Comparison of ENCODE assay signal across 29 mouse cellular contexts in genomic region chr6:127473961-127474360, GRCm38 (mm10). TPM values are rescaled to one million over a fixed set of nuclear protein-coding genes. Genes with fewer than 3 reads are reported as not detected.
DNase-seq lines count a peak whose midpoint lies in the region; ATAC-seq and TF ChIP-seq lines count a peak whose summit lies in the region.
"Had no signal": no experiment of that assay in that cellular context is flagged by ENCODE, and none has a peak within 500 bp of the region (broad histone marks: within the 10 kb centered on the region; RNA-seq: fewer than 3 reads in every experiment).

No protein-coding gene starts in this region.

- H3K9ac ChIP-seq in forebrain, embryonic 15.5 days (replicated peaks): no peak overlapping the region
- no peak overlapping the region for H3K9ac ChIP-seq in forebrain, embryonic 11.5 days (ENCODE audit: low read length)
- H3K9ac ChIP-seq: embryonic facial prominence, embryonic 12.5 days; heart, embryonic 12.5 days; hindbrain, embryonic 13.5 days; limb, embryonic 12.5 days; liver, embryonic 12.5 days; liver, postnatal 0 days; stomach, embryonic 15.5 days had no signal

- ATAC-seq in forebrain, embryonic 15.5 days (replicated peaks): 0 out of 2 replicates have a peak, but pooled peaks have one; percentile 46
- ATAC-seq in forebrain, embryonic 11.5 days (replicated peaks; ENCODE audit: low FRiP score): no peak
- ATAC-seq in activated CD4-positive, CD25-positive, alpha-beta regulatory T cell, adult 4 months: peak; percentile 50
- ATAC-seq: liver, embryonic 12.5 days; liver, postnatal 0 days; midbrain, embryonic 16.5 days had no signal

- no peaks in the 10 kb centered on the region for H3K9me3 ChIP-seq in forebrain, embryonic 15.5 days
- no peaks in the 10 kb centered on the region for H3K9me3 ChIP-seq in forebrain, embryonic 11.5 days (ENCODE audit: control insufficient read depth, low read length)
- H3K9me3 ChIP-seq: embryonic facial prominence, embryonic 12.5 days; heart, embryonic 12.5 days; hindbrain, embryonic 13.5 days; limb, embryonic 12.5 days; liver, embryonic 12.5 days; stomach, embryonic 15.5 days had no signal

- TF ChIP-seq CTCF in thymus, adult 2 months (IDR thresholded peaks at IDR 0.05; ENCODE audit: borderline replicate concordance, control insufficient read depth, extremely low read depth, insufficient read depth, low read length, poor library complexity): no peak

- no peak for DNase-seq in forebrain, embryonic 11.5 days (ENCODE audit: low spot score)
- DNase-seq in thymus, adult 2 months: peak; percentile 50
- peak; percentile 46 to 67 for DNase-seq in thymus, postnatal 36 days
- DNase-seq in kidney, postnatal 14 days: no peak
- no peak for DNase-seq in cerebellum, adult 11-12 months
- no peak for DNase-seq in cerebellum, postnatal 10 days
- DNase-seq: adrenal gland, adult 8-10 months; cerebellum, adult 8-10 months; embryo, embryonic 11 days; gastrocnemius, postnatal 25 days; heart, adult 18-20 months; heart, postnatal 4 days; kidney, adult 11 months; kidney, postnatal 25 days; liver, postnatal 0 days; lung, postnatal 36 days; retina, postnatal 1 day; right cerebral cortex, postnatal 14 days had no signal

- no peak overlapping the region for H3K4me2 ChIP-seq in forebrain, embryonic 15.5 days (replicated peaks)
- H3K4me2 ChIP-seq in forebrain, embryonic 11.5 days (ENCODE audit: low read depth, low read length, severe bottlenecking): no peak overlapping the region
- H3K4me2 ChIP-seq: embryonic facial prominence, embryonic 12.5 days; heart, embryonic 12.5 days; hindbrain, embryonic 13.5 days; limb, embryonic 12.5 days; liver, embryonic 12.5 days; midbrain, embryonic 11.5 days; stomach, embryonic 15.5 days had no signal

- H3K36me3 ChIP-seq in forebrain, embryonic 15.5 days: peaks cover 29% of the 10 kb centered on the region
- H3K36me3 ChIP-seq in forebrain, embryonic 11.5 days (ENCODE audit: control insufficient read depth, insufficient read depth, low read length): no peaks in the 10 kb centered on the region; the same call in 1 of the 2 replicates
- H3K36me3 ChIP-seq in thymus, adult 2 months (ENCODE audit: control insufficient read depth, insufficient read depth, low read length): peaks cover 4% of the 10 kb centered on the region; the same call in 1 of the 2 replicates

- no peak overlapping the region for H3K4me3 ChIP-seq in forebrain, embryonic 15.5 days
- no peak overlapping the region for H3K4me3 ChIP-seq in forebrain, embryonic 11.5 days (ENCODE audit: low read depth, low read length)
- H3K4me3 ChIP-seq in thymus, adult 2 months (ENCODE audit: control insufficient read depth, insufficient read depth, low read length): no peak overlapping the region
- H3K4me3 ChIP-seq: embryonic facial prominence, embryonic 12.5 days; heart, embryonic 12.5 days; hindbrain, embryonic 13.5 days; left cerebral cortex, adult 2 months; limb, embryonic 12.5 days; liver, embryonic 12.5 days; stomach, embryonic 15.5 days had no signal

- H3K27ac ChIP-seq in forebrain, embryonic 15.5 days (replicated peaks): no peak overlapping the region
- H3K27ac ChIP-seq in forebrain, embryonic 11.5 days (ENCODE audit: low read depth, low read length): no peak overlapping the region
- H3K27ac ChIP-seq in thymus, adult 2 months (ENCODE audit: control insufficient read depth, insufficient read depth, low read length): peak overlapping the region; percentile 94
- H3K27ac ChIP-seq: embryonic facial prominence, embryonic 12.5 days; hindbrain, embryonic 13.5 days; left cerebral cortex, adult 2 months; limb, embryonic 12.5 days; liver, embryonic 12.5 days; stomach, embryonic 15.5 days had no signal

- 81% methylated on average over 8 of the region's 8 CpGs for WGBS in forebrain, embryonic 15.5 days
- 86% methylated on average over 8 of the region's 8 CpGs for WGBS in forebrain, embryonic 11.5 days
- 42% methylated on average over 8 of the region's 8 CpGs for WGBS in thymus, adult 2 months

- H3K27me3 ChIP-seq in forebrain, embryonic 15.5 days: no peaks in the 10 kb centered on the region
- no peaks in the 10 kb centered on the region for H3K27me3 ChIP-seq in forebrain, embryonic 11.5 days (ENCODE audit: control insufficient read depth, insufficient read depth, low read length)
- no peaks in the 10 kb centered on the region for H3K27me3 ChIP-seq in thymus, adult 2 months (ENCODE audit: control insufficient read depth, insufficient read depth, low read length)
- H3K27me3 ChIP-seq: embryonic facial prominence, embryonic 12.5 days; heart, embryonic 12.5 days; hindbrain, embryonic 13.5 days; limb, embryonic 12.5 days; liver, embryonic 12.5 days; stomach, embryonic 15.5 days had no signal

- no peaks in the 10 kb centered on the region for H3K4me1 ChIP-seq in forebrain, embryonic 15.5 days
- H3K4me1 ChIP-seq in forebrain, embryonic 11.5 days (replicated peaks; ENCODE audit: control insufficient read depth, insufficient read depth, low read length): no peaks in the 10 kb centered on the region
- peaks cover 53% of the 10 kb centered on the region for H3K4me1 ChIP-seq in thymus, adult 2 months (replicated peaks; ENCODE audit: control insufficient read depth, insufficient read depth, low read length)
- H3K4me1 ChIP-seq: embryonic facial prominence, embryonic 12.5 days; heart, embryonic 12.5 days; hindbrain, embryonic 13.5 days; limb, embryonic 12.5 days; stomach, embryonic 15.5 days had no signal

- no peak for TF ChIP-seq POLR2A in thymus, adult 2 months (IDR thresholded peaks at IDR 0.05; ENCODE audit: control insufficient read depth, extremely low read depth, insufficient read depth, low read length, poor library complexity)

RNA-seq across cellular contexts. Expression of gene Parp11, which starts 27.3 kb away (rescaled TPM):
- 80.1 and 82.1 TPM in 2 replicates for polyA plus RNA-seq in forebrain, embryonic 15.5 days (2015; fragmentation: Nextera tagmentation; extraction: Ambion mirVana)
- polyA plus RNA-seq in forebrain, embryonic 11.5 days (2014; fragmentation: Nextera tagmentation; extraction: Ambion mirVana): 59.2 and 60.7 TPM in 2 replicates
- polyA plus RNA-seq in activated CD4-positive, CD25-positive, alpha-beta regulatory T cell, adult 4 months (2017; shearing (Covaris generic)): 10 to 100 TPM; 51.0 to 52.1 TPM
- 43.6 and 50.7 TPM in 2 replicates for polyA plus RNA-seq in thymus, adult 2 months (2012; rRNA removed)

Comparison
In these comparisons a context has a peak if more than half of its experiments do, and no peak if none do; other contexts are left out.
1. DNase-seq: peak in thymus, adult 2 months (single experiment) and thymus, postnatal 36 days (2 of 2); none in forebrain, embryonic 11.5 days (single experiment), kidney, postnatal 14 days (single experiment), cerebellum, adult 11-12 months (single experiment) and cerebellum, postnatal 10 days (0 of 2).